Mouse (Mus musculus) forebrain, embryonic 10.5 days (tissue): ENCODE measurements at regions not wholly inside any gene's neighbourhood (a gene's known extent, or its start where the extent isn't known, plus 50 kb on each side); places are given as distances from the start of the nearest gene placed in this dataset.

Experiments used
- DNase-seq: peaks from one replicate; pipeline ENCODE4 v3.0.0-alpha.2; 2017; ENCODE audit warnings: low spot score; ENCODE audit errors: extremely low spot score
- H3K27ac ChIP-seq: fragments of 300-500 bp; sonication (generic); 2 replicates; pipeline ENCODE4 v1.5.1; 2016; ENCODE audit warnings: mild to moderate bottlenecking
- H3K27me3 ChIP-seq: fragments of 300-500 bp; sonication (generic); 2 replicates; pipeline ENCODE4 v1.6.1; 2016; ENCODE audit warnings: mild to moderate bottlenecking; ENCODE audit not compliant: poor library complexity, severe bottlenecking
- H3K36me3 ChIP-seq: fragments of 300-500 bp; sonication (generic); replicated peaks from 2 replicates; pipeline ENCODE4 v1.6.1; 2016; ENCODE audit warnings: mild to moderate bottlenecking, moderate library complexity
- H3K4me1 ChIP-seq: fragments of 300-500 bp; sonication (generic); 2 replicates; pipeline ENCODE4 v1.6.1; 2016
- H3K4me3 ChIP-seq: fragments of 300-500 bp; sonication (generic); 2 replicates; pipeline ENCODE4 v1.5.1; 2016; ENCODE audit warnings: mild to moderate bottlenecking, moderate library complexity
- H3K9me3 ChIP-seq: fragments of 300-500 bp; sonication (generic); 2 replicates; pipeline ENCODE4 v1.6.1; 2016; ENCODE audit warnings: mild to moderate bottlenecking, moderate library complexity
- WGBS: fragments of 180-500 bp; shearing (Covaris S2); methylation state at CpG from one replicate; pipeline ENCODE4 v1.1.7; 2016; 5-methylcytosine and 5-hydroxymethylcytosine counted together

- Histone ChIP-seq H3K4me1 (peaks cover 25% of the 10 kb centered on the region), H3K9me3 (no peaks in the 10 kb centered on the region), H3K27me3 (no peaks in the 10 kb centered on the region), H3K36me3 (no peaks in the 10 kb centered on the region), H3K4me3 (no peak overlapping the region), H3K27ac (no peak overlapping the region)
- WGBS, result 47% methylated on average over 4 of the region's 4 CpGs
- DNase-seq, result no peak
These were observed 114.0 kb upstream of the D7Ertd443e start for GRCm38 (mm10) chr7:134499429-134499828.

GRCm38 (mm10) chr7:134500210-134500609, 114.7 kb upstream of the D7Ertd443e start:
- Histone ChIP-seq H3K4me1 (peaks cover 25% of the 10 kb centered on the region), H3K27ac (no peak overlapping the region), H3K27me3 (no peaks in the 10 kb centered on the region), H3K9me3 (no peaks in the 10 kb centered on the region), H3K4me3 (no peak overlapping the region), H3K36me3 (no peaks in the 10 kb centered on the region)
- WGBS, result 39% methylated on average over 4 of the region's 4 CpGs
- no peak for DNase-seq

GRCm38 (mm10) chr7:134501079-134501478, 115.6 kb upstream of the D7Ertd443e start:
- H3K4me1 ChIP-seq, result peaks cover 25% of the 10 kb centered on the region
- H3K36me3 ChIP-seq, result no peaks in the 10 kb centered on the region
- DNase-seq, result no peak
- no peak overlapping the region for H3K27ac ChIP-seq
- H3K27me3 ChIP-seq, result no peaks in the 10 kb centered on the region
- H3K4me3 ChIP-seq, result no peak overlapping the region
- H3K9me3 ChIP-seq, result no peaks in the 10 kb centered on the region
- WGBS, result 26% methylated on average over 1 of the region's 1 CpGs

- Histone ChIP-seq H3K4me1 (no peaks in the 10 kb centered on the region), H3K36me3 (no peaks in the 10 kb centered on the region), H3K27ac (no peak overlapping the region), H3K4me3 (no peak overlapping the region), H3K9me3 (no peaks in the 10 kb centered on the region), H3K27me3 (no peaks in the 10 kb centered on the region)
- WGBS, result 74% methylated on average over 6 of the region's 6 CpGs
- no peak for DNase-seq
These were observed 125.0 kb upstream of the D7Ertd443e start for GRCm38 (mm10) chr7:134510333-134510928.

GRCm38 (mm10) chr7:134519372-134519975, 134.0 kb upstream of the D7Ertd443e start:
- no peaks in the 10 kb centered on the region for H3K27me3 ChIP-seq
- no peak overlapping the region for H3K27ac ChIP-seq
- H3K9me3 ChIP-seq, result no peaks in the 10 kb centered on the region
- 92% methylated on average over 9 of the region's 9 CpGs for WGBS
- no peaks in the 10 kb centered on the region for H3K4me1 ChIP-seq
- DNase-seq, result no peak
- no peaks in the 10 kb centered on the region for H3K36me3 ChIP-seq
- no peak overlapping the region for H3K4me3 ChIP-seq

- 84% methylated on average over 8 of the region's 8 CpGs for WGBS
- H3K36me3 ChIP-seq, result no peaks in the 10 kb centered on the region
- no peaks in the 10 kb centered on the region for H3K27me3 ChIP-seq
- H3K27ac ChIP-seq, result no peak overlapping the region
- no peak for DNase-seq
- H3K4me1 ChIP-seq, result no peaks in the 10 kb centered on the region
- H3K9me3 ChIP-seq, result no peaks in the 10 kb centered on the region
- H3K4me3 ChIP-seq, result no peak overlapping the region
These were observed 138.4 kb upstream of the D7Ertd443e start for GRCm38 (mm10) chr7:134523897-134524296.

- H3K36me3 ChIP-seq, result no peaks in the 10 kb centered on the region
- no peak overlapping the region for H3K4me3 ChIP-seq
- no peak overlapping the region for H3K27ac ChIP-seq
- no peak for DNase-seq
- no peaks in the 10 kb centered on the region for H3K27me3 ChIP-seq
- no peaks in the 10 kb centered on the region for H3K4me1 ChIP-seq
- WGBS, result 89% methylated on average over 1 of the region's 1 CpGs
- no peaks in the 10 kb centered on the region for H3K9me3 ChIP-seq
These were observed 139.6 kb upstream of the D7Ertd443e start for GRCm38 (mm10) chr7:134525041-134525440.

- Histone ChIP-seq H3K27ac (no peak overlapping the region), H3K4me1 (no peaks in the 10 kb centered on the region), H3K27me3 (no peaks in the 10 kb centered on the region), H3K36me3 (no peaks in the 10 kb centered on the region), H3K4me3 (no peak overlapping the region), H3K9me3 (no peaks in the 10 kb centered on the region)
- no peak for DNase-seq
- WGBS, result 92% methylated on average over 2 of the region's 2 CpGs
These were observed 140.0 kb upstream of the D7Ertd443e start for GRCm38 (mm10) chr7:134525461-134525860.

- WGBS, result 86% methylated on average over 2 of the region's 2 CpGs
- Histone ChIP-seq H3K27ac (no peak overlapping the region), H3K4me1 (no peaks in the 10 kb centered on the region), H3K36me3 (no peaks in the 10 kb centered on the region), H3K27me3 (no peaks in the 10 kb centered on the region), H3K4me3 (no peak overlapping the region), H3K9me3 (no peaks in the 10 kb centered on the region)
- DNase-seq, result no peak
These were observed 141.9 kb upstream of the D7Ertd443e start for GRCm38 (mm10) chr7:134527351-134527750.

- H3K36me3 ChIP-seq, result no peaks in the 10 kb centered on the region
- WGBS, result 86% methylated on average over 3 of the region's 3 CpGs
- no peak for DNase-seq
- no peaks in the 10 kb centered on the region for H3K4me1 ChIP-seq
- no peaks in the 10 kb centered on the region for H3K9me3 ChIP-seq
- H3K4me3 ChIP-seq, result no peak overlapping the region
- no peak overlapping the region for H3K27ac ChIP-seq
- H3K27me3 ChIP-seq, result no peaks in the 10 kb centered on the region
These were observed 142.4 kb upstream of the Dock1 start for GRCm38 (mm10) chr7:134528026-134528425.

GRCm38 (mm10) chr7:134534821-134535220, 135.6 kb upstream of the Dock1 start:
- DNase-seq, result no peak
- H3K4me3 ChIP-seq, result no peak overlapping the region
- H3K36me3 ChIP-seq, result no peaks in the 10 kb centered on the region
- no peaks in the 10 kb centered on the region for H3K27me3 ChIP-seq
- no peaks in the 10 kb centered on the region for H3K4me1 ChIP-seq
- 89% methylated on average over 4 of the region's 4 CpGs for WGBS
- H3K27ac ChIP-seq, result no peak overlapping the region
- no peaks in the 10 kb centered on the region for H3K9me3 ChIP-seq

GRCm38 (mm10) chr7:134541699-134542098, 128.8 kb upstream of the Dock1 start:
- no peaks in the 10 kb centered on the region for H3K27me3 ChIP-seq
- no peak overlapping the region for H3K4me3 ChIP-seq
- H3K27ac ChIP-seq, result no peak overlapping the region
- H3K36me3 ChIP-seq, result no peaks in the 10 kb centered on the region
- DNase-seq, result no peak
- no peaks in the 10 kb centered on the region for H3K9me3 ChIP-seq
- WGBS, result 67% methylated on average over 2 of the region's 2 CpGs
- H3K4me1 ChIP-seq, result no peaks in the 10 kb centered on the region

GRCm38 (mm10) chr7:134546187-134546586, 124.3 kb upstream of the Dock1 start:
- H3K9me3 ChIP-seq, result no peaks in the 10 kb centered on the region
- DNase-seq, result no peak
- no peak overlapping the region for H3K27ac ChIP-seq
- H3K4me1 ChIP-seq, result peaks cover 9% of the 10 kb centered on the region; the same call in 1 of the 2 replicates
- no peak overlapping the region for H3K4me3 ChIP-seq
- H3K27me3 ChIP-seq, result no peaks in the 10 kb centered on the region
- 78% methylated on average over 6 of the region's 6 CpGs for WGBS
- H3K36me3 ChIP-seq, result no peaks in the 10 kb centered on the region
